Mouse (Mus musculus) heart, adult 11 months (tissue): Measurements from ENCODE around the gene Flnc.

ENCODE experiments used
- DNase-seq: peaks from one replicate; pipeline ENCODE4 v3.0.0; 2022

The Flnc gene

GRCm38 (mm10) chr6:29432676-29433037 is 399 bp upstream of the Flnc start:
- no peak for DNase-seq

DNA sequence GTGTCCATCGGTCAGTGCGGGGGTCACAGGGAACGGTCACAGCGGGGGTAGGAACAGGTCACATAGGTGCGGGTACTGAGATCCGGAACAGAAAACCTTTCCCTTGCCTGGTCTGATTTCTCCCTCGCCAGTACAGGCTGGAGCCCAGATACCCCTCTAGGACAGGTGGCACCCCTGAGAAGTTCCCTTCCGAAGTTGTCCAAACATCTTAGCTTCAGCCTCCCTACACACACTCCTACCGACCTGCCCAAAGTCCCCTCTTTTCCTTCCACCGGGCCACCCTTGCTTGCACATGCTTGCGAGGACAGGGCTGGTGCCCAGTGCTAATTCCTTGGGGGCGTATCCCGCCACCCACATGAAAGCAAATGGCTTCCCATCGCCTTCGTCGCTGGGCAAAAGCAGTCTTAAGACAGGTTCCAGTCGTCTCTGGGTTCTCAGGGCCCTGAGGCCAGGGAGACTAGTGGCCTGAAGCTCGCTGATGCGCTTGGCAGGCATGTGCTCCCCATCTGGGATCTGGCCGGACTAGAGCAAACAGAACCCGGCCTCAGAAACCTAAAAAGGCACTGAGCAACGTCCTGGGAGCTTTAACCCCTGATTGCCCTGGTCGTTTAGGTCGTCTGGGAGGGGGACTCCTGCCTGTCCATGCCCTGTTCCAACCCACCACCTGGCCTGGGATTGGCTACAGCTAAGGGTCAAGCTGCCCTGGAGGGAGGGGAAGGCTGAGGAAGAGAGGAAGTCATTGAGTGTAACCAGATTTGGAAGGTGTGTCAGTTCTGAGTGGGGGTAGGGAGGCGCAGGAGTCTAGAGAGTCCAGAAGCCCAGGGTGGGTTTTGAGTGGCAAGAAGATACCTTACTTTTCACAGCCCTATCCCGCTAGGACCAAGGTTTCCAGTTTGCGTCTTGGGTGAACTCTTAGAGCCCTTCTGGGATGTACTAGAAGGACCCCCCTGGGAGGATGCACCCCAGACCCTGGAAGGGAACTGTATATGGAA is 1.0 kb downstream of the Flnc start:
- DNase-seq = peak; percentile 98

GRCm38 (mm10) chr6:29434911-29435691 is 2.0 kb downstream of the Flnc start:
- peak; percentile 97 for DNase-seq

GRCm38 (mm10) chr6:29435940-29436451 is 2.9 kb downstream of the Flnc start:
- DNase-seq = peak; percentile 97

- peak; percentile 99 for DNase-seq
These were observed 3.4 kb downstream of the Flnc start for GRCm38 (mm10) chr6:29436461-29436934.

DNA sequence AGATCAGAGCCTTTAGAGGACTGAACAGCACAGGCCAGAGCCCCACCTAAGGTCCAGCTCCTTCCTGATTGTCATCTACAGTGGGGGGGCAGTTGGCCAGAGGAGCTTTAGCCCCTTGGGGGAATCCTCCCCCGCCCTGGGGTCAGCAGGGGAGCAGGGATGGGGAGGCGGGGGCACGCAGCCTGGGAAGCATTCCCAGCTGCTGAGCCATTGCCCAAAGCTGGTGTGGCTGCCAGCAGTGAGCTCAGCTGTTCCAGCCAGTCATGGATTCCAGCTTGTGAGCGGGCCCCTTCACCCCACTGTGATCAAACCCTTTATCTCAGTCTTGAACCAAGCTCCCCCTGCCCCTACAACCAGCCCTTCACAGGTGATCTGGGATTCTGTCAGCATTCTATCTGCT is 6.2 kb downstream of the Flnc start:
- DNase-seq = no peak

- no peak for DNase-seq
These were observed 6.7 kb downstream of the Flnc start for GRCm38 (mm10) chr6:29439789-29440188.

GRCm38 (mm10) chr6:29444773-29445172 is 11.7 kb downstream of the Flnc start:
- DNase-seq = peak; percentile 93

- DNase-seq = peak; percentile 93
These were observed 12.3 kb downstream of the Flnc start for GRCm38 (mm10) chr6:29445354-29445753.

DNA sequence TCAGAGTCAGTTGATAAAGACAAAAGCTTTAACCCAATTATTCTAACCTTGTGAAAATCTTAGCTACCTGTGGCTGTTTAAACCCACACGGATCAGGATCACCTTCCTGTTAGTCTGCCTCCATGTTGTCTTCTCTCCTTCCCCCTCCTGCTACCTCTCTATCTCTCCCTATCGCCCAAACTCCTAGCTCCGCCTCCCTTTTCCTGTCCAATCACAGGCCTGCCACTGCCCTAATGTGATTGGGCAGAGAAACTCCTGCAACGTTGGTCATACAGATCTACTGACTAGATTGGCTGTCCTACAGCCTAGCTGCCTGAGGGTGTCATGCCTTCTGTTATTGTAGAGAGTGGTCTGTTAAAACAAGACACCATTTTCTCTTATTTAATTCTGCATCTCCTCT is 16.8 kb downstream of the Flnc start:
- no peak for DNase-seq

DNA sequence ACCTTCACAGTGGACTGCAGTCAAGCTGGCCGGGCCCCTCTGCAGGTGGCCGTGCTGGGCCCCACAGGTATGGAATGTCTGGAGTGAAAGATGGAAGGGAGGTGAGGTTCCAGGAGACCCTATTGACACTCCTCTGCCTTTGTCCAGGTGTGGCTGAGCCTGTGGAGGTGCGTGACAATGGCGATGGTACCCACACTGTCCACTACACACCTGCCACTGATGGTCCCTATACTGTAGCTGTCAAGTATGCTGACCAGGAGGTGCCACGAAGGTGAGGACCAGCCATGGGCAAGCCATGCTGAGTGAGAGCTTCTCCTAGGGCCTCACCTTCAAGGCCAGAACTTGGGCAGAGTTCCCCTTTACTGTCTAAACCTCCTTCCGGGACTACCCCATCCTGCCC is 17.6 kb downstream of the Flnc start:
- DNase-seq = no peak

- no peak for DNase-seq
These were observed 28.4 kb downstream of the Flnc start for GRCm38 (mm10) chr6:29461502-29461901.

- no peak for DNase-seq
These were observed 30.3 kb downstream of the Flnc start for GRCm38 (mm10) chr6:29463388-29463787.

DNA sequence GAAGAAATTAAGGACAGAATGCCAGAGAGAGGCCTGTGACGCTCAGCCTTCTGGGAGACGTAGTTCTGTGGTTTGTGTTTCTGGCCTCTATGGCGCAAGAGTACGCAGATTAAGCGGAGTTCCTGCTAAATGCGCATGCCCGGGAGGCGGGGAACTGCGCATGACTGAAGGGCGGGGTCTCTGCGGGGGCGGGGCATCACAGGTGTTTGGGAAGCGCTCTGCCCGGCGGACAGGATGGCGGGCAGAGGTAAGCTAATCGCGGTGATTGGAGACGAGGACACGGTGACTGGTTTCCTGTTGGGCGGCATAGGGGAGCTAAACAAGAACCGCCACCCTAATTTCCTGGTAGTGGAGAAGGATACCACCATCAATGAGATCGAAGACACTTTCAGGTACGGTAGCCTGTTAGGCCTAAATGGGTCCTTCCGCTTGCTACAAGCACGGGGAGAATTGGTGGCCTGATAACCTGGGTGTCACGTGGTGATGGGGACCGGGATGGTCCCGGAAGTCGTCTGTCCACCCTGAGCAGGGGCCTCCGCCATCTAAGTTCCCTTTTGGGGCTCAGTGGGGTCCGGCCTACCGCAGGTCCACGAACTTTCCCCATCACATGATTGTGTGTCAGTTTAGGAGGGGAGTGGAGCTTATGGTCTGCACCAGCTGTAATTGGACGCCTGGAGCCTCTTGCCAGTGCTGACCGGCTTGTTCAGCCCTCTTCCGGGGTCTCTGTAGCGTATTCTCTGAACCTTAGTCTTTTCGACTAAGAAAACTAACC is 34.7 kb downstream of the Flnc start, which contains the start of gene Atp6v1f:
Gene Atp6v1f (plus strand): TSS at position 136 of the 772 bp plus-strand sequence.
- peak; percentile 99 for DNase-seq

- no peak for DNase-seq
These were observed 35.8 kb downstream of the Flnc start for GRCm38 (mm10) chr6:29468851-29469250.

- DNase-seq = no peak
These were observed 38.1 kb downstream of the Flnc start, which contains the start of gene Atp6v1fnb for GRCm38 (mm10) chr6:29471137-29471536. Gene Atp6v1fnb (plus strand): TSS chr6:29471437.

DNA sequence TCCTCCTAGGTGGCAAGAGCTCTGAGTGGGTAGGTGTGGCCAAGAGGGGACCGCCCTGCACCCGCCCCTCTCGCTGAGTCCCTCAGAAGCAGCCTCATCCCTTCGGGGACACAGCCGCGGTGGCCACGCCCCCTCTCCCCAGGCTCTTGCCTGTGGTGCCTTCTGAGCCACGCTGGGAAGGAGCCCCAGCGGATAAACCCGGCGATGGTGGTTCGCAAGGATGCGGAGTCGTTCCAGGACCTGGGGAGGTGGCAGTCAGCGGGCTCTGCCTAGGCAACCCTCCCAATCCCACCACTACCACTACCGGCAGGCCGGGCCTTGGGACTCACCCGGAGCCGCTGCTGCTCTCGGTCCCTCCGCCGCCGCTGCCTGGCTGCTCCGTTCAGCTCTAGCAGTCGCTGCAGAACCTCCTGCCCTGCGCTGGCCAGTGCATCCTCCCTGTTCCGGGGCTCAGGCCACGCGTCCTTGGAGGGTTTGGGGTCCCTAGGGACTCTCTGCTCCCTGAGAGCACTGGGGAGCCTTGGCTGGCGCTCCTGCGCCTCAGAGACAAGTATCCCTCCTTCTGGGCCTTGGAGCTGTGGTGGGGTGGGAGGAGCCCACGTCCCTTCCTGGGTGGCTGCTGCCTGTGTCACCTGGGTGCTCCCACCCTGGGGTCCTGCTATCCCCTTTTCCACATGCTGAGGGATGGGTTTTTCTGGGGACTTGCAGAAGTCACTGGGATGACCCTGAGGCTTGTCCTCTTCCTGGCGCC is 41.1 kb downstream of the Flnc start:
- peak; percentile 98 for DNase-seq

DNA sequence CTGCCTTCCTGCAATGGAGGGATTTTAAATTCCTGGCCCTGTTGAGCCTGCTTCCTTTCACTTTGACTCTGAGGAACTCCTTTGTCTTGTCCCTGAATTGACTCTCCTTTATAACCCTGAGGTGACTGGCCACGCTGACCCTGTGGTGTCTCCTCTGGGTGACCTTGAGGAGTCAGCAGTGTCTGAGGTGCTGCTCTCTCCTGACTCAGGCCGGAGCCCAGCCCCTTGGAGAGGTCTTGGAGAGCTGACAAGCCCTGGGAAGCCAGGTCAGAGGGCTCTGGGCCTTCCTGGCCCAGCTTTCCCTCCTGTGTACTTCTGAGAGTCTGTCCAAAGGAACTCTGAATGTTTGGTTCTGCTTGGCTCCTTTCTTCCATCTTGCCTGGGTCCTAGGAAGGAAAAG is 41.7 kb downstream of the Flnc start:
- DNase-seq = no peak

GRCm38 (mm10) chr6:29482691-29483090 is 49.6 kb downstream of the Flnc start:
- no peak for DNase-seq

- peak; percentile 93 for DNase-seq
These were observed 51.9 kb downstream of the Flnc start for GRCm38 (mm10) chr6:29484716-29485559.

GRCm38 (mm10) chr6:29485951-29486350 is 52.9 kb downstream of the Flnc start:
- no peak for DNase-seq
